Mouse (Mus musculus): ENCODE measurements around the gene Rap2c.

The Rap2c gene

GRCm38 (mm10) chrX:50969907-50970306, 47.9 kb downstream of the Rap2c start:
- no peak for DNase-seq (ENCODE audit: low read depth in 2 of 2, low spot score in 2 of 2)

- no peak for DNase-seq (ENCODE audit: low read depth in 2 of 2, low spot score in 2 of 2)
Measured at GRCm38 (mm10) chrX:50968157-50968932, 49.5 kb downstream of the Rap2c start.

- no peak for DNase-seq (ENCODE audit: low read depth in 2 of 2, low spot score in 2 of 2)
Measured at GRCm38 (mm10) chrX:50965157-50965556, 52.7 kb downstream of the Rap2c start.

- DNase-seq (ENCODE audit: low read depth in 2 of 2, low spot score in 2 of 2): no peak
Measured at GRCm38 (mm10) chrX:50962955-50963354, 54.9 kb downstream of the Rap2c start.
